Mouse (Mus musculus): ENCODE measurements at regions not wholly inside any gene's neighbourhood (a gene's known extent, or its start where the extent isn't known, plus 50 kb on each side); places are given as distances from the start of the nearest gene placed in this dataset.

DNA sequence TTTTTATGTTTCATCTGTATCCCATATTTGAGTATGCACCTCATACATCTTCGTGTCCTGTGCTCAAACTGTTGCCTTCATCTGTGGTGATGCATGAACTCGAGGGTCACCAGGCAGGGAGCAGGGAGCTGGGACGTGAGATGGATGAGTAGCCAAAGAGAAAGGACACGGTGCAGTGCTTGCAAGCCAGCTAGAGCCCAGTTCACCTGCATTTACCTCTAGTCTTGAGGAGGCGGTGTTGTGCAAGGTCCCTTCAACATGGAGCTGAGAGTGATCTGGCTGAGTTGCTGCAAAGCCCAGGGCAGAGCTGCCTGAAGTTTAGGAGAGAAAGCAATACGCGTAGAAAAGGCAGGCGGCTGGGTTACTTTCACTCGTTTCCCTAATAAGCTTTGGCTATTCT lies 80.2 kb downstream of the Spata18 start:
- TF ChIP-seq CTCF (IDR thresholded peaks at IDR 0.05) (no peak), POLR2A (IDR thresholded peaks at IDR 0.05; ENCODE audit: insufficient read depth, low read depth, low read length) (no peak)

All from heart, adult 2 months (tissue).